Mouse (Mus musculus) testis, postnatal 14 days (tissue): ENCODE data around the gene Rnase12.

Experiments
- DNase-seq: peaks from one replicate; pipeline ENCODE4 v3.0.0; 2021; ENCODE audit warnings: low spot score

Rnase12 gene

DNA sequence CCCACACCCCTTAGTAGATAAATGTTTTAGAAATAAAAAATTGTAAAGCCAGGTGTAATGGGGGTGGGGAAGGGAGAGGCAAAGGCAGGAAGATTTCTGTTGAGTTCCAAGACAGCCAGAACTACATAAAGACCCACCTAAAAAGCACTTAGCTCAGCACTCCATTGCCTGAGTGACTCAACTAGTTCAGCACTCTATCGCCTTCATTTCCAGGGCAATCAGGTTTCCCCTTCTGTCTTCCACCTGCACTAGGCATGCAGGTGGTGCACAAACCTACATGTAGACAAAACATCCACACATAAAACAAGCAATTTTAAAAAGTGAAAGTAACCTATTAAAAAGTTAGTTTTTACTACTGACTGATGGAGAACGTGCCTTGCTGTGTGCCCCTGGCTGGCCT, 27.6 kb upstream of the Rnase12 start:
- no peak for DNase-seq

DNA sequence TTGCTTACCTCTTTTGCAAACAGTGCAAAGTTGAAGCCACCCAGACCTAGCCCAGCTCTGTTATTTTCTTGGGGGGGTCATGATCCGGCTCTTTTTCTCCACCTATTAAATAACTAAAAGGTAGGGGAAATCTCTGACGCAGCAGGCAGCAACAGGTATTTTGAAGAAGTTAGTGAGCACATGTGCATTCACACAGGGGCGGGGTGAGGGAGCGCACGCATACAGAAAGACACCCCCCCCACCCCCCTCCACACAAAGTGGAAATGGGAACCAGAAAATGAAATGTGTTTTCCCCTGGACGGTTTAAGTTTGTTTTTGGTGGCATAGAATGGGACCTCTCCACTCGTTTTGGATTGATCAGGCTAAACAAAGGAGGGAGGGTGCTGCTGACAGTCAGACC, 26.3 kb upstream of the Rnase12 start:
- DNase-seq: no peak

DNA sequence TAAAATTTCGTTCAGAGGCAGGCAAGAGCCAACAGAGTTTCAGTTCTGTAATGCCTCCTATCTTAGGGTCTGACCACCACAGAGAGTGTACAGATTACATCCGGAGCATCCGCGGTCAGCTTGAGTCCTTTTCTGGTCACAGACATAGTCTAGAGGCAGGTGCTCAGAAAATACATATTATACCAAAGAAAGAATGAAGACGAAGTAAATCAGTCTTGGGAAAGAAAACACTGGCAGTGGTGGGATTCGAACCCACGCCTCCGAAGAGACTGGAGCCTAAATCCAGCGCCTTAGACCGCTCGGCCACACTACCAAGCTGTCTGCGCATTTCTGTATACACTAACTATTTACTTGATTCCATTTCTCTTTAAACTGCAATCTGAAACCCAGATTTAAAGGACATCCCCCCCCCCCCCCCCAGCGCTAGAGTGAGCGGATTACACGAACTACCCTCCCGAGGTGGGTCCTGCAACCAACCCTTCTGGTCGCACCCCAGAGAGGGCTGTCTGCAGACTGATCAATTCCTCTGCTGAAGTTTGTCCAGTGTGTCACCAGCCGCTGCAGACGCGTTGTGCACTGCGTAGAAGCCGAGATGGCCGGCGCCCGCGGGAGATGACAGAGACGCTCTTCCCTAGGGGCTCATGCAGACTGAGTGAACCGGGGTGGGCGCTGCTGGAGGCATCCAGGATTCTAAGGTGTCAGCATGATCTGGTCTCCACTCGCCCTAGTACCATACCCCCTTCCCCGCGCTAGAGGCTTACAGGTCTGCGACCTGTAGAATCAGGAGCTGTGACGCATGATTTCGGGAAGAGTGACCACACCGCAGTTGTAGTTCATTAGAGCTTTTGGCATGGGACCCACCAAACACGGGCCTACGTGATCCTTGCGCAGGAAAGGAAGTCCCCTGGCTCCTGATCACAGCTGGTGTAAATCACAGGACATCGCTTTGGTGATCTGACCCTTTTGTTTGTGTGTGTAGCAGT, 25.4 kb upstream of the Rnase12 start:
- DNase-seq: peak; percentile 50

DNA sequence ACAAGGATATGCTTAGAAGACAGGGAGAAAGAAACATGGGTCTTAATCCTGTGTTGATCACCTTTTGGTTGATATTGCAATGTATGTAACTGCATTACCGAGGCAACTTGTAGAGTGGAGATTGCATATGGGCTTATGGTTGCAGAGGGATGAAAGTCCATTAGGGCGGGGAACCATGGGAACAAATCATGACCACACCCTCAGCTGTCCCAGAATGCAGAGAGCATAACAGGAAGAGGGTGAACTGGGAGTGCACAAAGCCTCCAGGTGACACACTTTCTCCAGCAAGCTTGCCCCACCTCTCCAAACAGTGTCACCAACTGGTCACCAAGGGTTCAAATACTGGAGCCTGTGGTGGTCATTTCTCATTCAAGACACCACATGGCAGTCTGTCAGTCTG, 23.6 kb upstream of the Rnase12 start:
- DNase-seq: no peak

DNA sequence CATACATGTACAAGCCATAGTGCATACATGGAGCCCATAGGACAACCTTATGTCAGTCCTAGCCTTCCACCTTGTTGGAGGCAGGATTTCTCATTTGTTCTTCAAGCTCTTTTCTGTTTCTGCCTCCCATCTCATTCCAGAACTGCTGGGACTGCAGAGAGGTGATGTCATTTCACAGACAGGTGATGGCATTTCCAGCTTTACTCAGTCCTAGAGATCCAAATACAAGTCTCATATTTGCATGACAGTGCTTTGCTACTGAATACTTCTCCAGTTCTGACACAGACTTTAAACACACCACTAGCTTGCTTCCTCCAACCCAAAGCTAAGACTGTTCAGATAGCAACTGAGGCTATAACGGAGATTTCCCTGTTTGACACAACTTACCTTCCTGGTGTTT, 21.7 kb upstream of the Rnase12 start:
- DNase-seq: no peak

DNA sequence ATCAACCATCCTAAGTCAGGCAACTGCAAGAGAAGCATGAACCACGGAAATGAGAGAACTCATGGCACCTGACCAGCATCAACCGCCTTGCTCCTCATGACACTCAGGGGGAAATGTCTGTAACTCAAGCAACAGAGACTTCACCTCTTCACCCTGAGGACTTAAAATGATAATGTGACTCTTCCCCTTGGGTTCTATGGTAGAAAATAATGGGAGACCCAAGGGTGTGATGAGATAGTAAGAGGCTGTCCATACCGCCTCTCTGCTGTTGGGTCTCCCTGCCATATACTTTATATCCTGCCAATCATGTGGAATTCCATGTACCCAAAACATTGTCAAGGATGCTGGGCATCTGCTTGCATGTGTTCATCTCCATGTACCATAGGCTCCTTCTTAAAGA, 16.9 kb upstream of the Rnase12 start, which contains the start of gene Olfr750:
Gene Olfr750, minus strand, starts transcription at position 101 of the 400 bp plus-strand sequence.
- no peak for DNase-seq

DNA sequence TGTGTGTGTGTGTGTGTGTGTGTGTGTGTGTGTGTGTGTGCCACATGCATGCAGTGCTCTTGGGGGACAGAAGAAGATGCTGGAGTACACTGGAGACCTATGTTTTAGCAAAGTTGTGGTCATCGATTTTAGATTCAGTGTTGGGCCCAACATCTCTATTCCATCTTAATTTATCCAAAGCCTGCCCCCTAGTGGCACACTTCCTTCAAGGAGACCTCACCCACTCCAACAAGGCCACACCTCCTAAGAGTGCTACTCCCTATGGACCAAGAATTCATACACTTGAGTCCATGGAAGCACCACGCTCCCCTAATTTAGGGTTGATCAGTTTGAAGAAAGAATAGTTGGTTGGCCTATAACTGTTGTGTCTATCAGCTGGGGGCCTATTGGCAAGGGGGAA, 12.2 kb upstream of the Rnase12 start:
- no peak for DNase-seq

DNA sequence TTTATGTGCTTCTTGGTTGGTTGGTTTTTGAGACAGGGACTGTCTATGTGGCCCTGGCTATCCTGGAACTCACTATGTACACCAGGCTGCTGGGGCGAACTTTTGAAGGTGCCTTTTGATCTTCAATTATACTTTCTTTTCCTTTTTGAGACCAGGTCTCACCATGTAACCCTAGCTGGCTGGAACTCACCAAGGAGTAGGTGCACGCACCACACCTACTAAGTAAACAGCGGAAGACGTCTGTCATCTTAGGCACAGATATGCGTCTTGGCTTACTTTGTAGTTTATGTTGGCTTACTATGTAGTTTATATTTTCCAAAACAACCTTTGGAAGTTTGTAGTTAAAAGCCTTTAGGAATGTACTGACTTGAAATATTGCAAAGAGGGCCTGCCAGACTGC, 11.5 kb upstream of the Rnase12 start:
- no peak for DNase-seq

DNA sequence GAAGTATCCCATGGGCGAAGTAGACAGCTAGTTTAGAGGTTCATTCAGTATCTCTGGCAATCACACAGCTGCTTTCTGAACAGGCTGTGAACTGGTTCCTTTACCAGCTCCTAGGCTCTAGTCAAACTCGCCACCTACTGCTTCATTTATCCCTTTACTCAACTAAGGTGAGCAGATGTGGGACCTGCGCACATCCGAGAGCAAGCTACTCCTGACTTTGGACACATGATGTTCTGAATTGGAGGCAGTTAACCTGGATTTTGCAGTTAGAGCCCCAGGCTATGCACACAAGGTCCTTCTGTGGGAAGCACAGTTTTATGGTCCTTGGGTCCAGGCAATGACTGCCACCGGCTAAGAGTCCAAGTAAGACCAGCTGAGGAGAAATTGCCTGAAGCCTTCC, 3.3 kb upstream of the Rnase12 start:
- DNase-seq: no peak

DNA sequence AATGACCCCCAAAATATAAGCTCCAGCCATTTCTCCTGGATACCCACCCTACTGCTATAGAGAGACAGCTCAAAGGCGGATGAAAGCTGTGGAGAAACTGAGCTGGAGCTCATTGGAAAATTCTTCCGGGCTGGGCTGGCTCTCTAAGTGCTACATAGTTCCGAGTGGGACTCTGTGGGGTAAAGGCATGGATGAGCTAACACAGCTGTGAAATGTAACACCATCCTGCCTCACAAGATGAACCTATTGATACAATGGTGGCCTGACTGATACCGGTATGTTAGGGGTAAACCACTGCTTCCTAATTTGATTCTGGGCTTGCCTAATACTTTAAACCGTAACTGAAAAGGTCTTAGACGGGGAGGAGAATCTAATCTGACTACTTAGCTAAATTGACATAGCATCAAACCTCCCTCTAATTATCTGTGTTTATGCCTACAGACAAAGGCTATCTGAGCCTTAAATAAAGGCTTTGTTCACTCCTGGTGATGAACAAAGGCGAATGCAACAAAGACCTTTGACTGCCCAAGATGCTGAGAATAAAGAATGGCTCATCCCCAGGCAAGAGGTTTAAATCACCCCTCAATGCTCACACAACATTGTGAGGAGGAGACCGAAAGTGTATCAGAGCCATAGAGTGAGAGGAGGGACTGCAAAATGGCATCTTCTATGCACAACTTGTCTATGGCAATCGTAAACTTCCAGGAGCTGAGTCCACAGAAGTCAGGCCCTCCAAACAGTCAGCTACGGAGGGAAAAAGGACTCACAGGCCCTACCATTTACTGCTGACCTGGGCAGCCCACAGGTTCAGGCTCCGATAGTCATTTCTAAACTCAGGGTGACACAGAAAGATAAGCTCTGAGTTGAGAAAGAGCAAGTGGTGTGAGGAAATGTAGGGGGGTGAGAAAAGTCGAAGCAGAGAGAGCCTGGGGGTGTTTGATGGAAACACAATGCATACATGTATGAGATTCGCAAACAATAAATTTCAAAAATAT, 2.9 kb downstream of the Rnase12 start:
- peak; percentile 70 for DNase-seq

DNA sequence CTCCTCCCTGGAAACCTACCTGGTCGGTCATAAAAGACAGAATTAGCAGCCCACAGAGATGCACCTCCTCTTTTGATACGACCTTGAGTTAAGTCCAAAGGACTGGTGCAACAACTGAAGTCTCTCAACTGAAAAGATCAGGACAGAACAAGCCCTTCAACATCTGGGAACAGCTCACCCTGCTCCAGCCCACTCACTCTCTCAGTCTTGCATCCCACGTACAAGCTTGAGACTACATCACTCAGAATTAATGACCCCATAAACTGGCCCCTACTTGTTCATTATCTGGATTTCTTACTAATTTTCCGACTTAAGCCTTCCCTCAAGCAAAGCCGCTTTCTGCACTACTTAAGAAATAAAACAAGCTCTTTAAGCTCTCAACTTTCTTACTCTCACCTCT, 4.3 kb downstream of the Rnase12 start:
- DNase-seq: no peak

DNA sequence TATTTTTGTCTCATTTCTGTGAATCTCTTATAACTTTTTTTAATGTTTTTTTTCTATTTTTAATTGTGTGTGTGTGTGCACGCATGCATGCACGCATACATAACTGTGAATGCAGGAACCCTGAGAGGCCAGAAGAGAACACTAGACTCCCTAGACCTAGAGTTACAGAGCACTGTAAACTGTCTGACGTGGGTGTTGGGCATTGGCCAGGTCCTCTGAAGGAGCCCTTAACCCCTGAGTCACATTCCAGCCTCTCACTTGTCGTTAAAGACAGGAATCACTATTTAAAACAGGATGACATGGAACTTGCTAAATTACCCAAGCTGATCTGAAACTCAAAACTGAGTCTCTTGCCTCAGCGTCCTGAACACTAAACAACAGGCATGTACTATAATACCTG, 5.5 kb downstream of the Rnase12 start:
- no peak for DNase-seq

DNA sequence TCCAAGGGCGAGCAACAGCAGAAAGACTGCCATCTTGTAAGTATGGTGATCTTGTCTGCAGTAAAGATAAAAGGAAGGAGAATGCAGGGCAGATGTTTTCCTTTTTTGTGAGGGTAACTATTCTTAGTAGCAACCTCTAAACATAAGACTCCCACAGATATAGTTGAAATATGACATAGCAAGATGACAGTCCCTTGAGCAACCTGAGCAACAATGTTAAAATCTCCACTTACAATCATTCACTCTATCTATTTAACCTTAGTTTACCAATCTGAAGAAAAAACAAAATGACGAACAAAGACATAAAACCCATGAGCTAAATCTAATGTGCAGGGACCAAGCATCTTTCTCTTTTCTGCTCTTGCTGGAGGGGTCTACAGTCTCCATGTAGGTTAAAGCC, 7.4 kb downstream of the Rnase12 start, which contains the start of gene Rnase11:
Gene Rnase11, minus strand, starts transcription at position 101 of the 400 bp plus-strand sequence.
- DNase-seq: no peak

DNA sequence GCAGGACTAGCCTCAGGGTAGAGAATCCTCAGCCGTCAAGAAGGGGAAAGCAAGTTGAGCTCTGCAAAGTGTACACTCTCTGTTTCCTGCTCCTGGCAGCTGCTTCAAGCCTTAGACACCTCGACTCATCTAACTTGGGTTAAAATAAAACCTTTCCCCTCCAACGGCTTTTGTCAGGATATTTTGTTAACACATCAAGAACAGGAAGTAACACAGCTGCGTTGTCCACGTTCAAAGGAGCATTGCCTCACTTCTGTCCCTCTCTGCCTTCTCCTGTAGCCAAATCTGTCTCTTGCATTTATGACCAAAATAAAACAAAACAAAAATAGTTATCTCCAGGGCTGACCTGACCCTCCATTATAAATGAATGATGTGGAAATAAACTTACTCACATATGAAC, 9.6 kb downstream of the Rnase12 start:
- DNase-seq: no peak

DNA sequence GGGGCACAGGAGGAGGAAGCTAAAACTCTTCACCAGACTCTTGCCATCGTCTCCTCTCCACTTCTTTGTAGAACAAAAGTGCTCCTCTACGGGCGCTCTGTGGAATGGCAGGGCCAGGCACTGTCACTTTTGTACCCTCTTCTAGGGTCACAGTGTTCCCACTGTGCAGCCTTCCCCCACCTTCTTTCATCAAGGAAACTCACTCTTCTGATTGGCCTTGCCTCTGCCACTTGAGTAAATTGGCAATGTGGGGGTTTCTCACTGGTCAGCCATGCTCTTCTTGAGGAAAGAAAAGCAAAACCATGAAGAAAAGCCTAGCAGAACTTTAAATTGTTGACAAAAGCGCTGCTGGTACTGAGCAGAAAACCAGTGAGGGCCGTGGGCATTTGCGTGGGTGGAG, 15.7 kb downstream of the Rnase12 start, which contains the start of gene Rnase9:
Gene Rnase9, minus strand, starts transcription at position 101 of the 400 bp plus-strand sequence.
- no peak for DNase-seq

DNA sequence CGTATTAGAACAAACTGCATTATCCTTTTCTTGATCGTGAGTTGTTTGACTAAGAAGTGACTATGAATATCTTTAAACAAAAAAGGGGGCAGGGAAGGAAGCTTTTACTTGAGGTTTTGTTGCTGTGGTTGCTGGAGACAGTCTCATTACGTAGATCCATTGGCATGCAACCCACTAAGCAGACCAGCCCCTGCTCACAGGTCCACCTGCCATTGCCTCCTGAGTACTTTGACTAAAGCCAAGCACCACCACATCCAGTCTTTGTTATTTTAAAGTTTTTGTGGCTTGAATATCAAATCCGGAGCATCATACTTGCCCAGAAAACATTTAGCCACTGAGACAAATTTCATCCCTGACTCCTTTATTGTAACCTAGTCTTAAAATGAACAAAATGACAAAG, 21.2 kb downstream of the Rnase12 start:
- no peak for DNase-seq

DNA sequence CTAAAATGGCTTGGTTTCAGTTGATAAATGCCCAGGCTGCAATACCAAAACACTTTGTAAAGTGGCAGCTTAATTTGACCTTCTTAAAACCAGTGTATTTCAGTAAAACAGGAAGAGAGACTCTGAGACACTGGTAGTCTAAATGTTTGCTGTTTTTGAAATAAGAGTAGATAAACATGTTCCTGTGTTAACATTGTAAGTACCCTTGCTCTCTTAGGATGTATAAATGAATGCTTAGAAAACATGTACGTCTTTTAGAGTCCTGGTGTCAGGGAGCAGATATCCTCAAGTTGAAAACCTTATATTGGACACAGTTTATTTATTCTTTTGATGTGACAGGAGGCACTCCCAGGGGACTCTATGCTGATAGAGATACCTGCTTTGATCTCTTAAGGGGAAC, 22.3 kb downstream of the Rnase12 start:
- no peak for DNase-seq

DNA sequence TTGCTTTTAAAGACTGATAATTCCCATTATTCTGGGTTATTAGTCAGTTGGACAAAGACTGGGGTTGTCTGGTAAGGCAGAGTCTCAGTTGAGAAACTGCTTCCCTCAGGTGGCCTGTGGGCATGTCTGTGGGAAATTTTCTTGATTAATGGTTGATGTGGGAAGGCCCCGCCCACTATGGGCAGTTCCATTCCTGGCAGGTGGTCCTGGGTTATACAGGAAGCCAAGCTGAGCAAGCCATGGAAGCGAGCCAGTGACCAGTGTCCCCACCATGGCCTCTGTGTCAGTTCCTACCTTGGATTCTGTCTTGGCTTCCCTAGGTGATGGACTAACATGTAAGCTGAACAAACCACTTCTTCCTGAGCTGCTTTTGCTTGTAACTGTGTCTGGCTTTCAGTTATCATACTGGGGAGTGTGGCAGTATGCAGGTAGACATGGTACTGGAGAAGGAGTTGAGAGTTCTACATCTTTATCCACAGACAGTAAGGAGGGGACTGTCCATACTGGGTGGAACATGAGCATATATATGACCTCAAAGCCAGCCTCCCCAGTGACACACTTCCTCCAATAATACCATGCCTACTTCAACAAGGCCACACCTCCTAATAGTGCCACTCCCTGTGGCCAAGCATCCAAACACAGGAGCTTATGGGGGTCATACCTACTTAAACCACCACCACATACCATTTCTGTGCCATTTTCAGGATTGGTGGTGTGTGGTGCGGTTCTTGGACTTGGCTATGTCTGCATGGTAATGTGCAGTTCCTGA, 29.9 kb downstream of the Rnase12 start:
- no peak for DNase-seq

DNA sequence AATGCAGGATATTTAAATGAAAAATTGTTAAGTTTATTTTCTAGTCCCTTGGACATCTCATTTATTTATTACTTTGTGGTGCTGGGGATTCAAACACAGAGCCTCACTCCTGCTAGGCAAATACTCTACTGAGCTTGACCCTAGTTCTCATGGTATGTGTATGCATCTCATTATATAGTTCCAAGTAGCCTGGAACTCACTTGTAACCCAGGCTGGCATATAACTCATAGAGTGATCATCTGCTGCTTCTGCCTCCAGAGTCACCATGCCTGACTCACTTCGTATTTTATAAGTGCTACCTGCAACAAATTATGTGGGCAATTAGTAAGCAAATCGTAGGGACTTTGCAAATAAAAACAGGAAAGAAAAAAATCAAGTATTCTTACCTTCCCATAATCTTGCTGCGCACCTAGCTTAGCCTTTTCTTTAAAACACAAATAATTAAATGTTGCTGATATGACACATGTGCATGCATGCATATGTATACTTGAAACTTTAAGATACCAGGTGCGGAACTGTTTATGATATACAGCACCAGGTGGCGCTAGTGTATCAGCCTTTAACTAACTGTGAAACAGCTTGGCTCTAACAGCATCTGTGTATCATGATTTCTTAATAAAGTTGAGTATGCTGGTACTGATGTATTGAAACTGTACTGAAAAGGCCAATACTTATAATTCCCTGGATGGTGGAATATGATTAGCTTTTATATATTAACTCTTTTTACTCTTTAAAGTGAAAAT, 30.9 kb downstream of the Rnase12 start:
- no peak for DNase-seq

DNA sequence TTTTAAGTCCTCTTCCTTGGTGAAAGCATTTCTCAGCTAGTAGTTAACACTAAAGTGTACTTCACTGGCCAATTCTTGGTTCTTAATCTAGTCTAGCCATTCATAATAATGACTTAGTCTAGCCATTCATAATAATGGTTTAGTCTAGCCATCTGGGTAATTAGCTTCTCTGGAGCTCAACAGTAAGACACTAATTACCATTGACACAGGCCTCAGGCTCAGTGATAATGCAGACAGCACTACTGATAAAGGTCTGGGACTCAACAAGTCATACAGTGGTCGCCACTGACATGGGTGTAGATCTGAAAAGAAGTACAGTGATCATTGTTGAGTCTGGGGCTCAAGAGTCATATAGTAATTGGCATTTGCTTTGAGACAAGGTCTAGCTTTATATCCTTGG, 32.6 kb downstream of the Rnase12 start:
- DNase-seq: no peak

DNA sequence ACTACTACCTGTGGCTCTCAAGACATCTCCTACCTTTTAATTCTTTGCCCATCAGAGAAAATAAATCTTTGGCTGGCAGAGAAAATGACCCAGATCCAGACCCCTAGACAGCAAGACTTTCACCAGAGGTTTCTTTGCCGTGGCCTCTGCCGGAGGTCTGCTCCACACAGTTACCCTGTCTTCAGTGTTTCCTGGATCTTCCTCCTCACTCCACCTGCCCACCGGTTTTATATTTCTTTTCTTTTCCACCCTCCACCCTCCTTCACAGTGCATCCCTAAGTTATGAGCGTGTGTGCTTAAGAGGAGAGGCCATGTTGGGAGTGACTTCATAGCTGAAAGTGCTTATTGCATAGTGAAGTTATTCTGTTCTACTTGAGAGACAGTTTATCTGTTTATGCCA, 34.0 kb downstream of the Rnase12 start:
- DNase-seq: no peak
